Mouse (Mus musculus) mature B cell (primary cell): ENCODE data around the gene Csnk2a2.

Experiments used
- in situ Hi-C: fragments of 300-500 bp; cut with MboI; formaldehyde crosslinking; loops from 2 replicates; pipeline ENCODE4 v1.14.3; 2019

Gene Csnk2a2

GRCm38 (mm10) chr8:95487800-95488697 is 1.8 kb downstream of the Csnk2a2 start:
- in situ Hi-C loops = no loop called here

- in situ Hi-C loops = no loop called here
Observed at GRCm38 (mm10) chr8:95470008-95470407, 19.8 kb downstream of the Csnk2a2 start.

DNA sequence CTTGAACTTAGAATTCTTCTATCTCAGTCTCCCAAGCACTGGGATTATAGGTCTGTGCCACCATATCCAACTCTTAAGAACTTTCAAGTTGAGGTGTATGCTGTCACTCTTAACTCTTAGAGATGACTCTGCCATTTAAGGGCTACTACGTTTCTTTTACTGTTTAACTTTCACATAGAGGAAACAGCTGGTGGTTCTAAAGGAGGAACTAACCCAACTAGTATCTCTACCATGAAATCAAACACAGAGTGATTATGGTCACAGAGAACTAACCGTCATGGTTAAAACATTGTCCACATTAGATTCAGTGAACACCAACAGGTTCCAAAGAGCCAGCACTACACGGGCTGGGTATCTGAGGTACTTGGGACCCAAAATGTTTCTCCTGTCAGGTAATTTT is 20.8 kb downstream of the Csnk2a2 start:
- in situ Hi-C loops = no loop called here

- in situ Hi-C loops = no loop called here
Observed at GRCm38 (mm10) chr8:95466543-95466942, 23.3 kb downstream of the Csnk2a2 start.

GRCm38 (mm10) chr8:95452518-95452917 is 37.3 kb downstream of the Csnk2a2 start:
- in situ Hi-C loops = no loop called here

- in situ Hi-C loops = no loop called here
Observed at GRCm38 (mm10) chr8:95450271-95450670, 39.6 kb downstream of the Csnk2a2 start.

GRCm38 (mm10) chr8:95447661-95448060 is 42.2 kb downstream of the Csnk2a2 start:
- in situ Hi-C loops = no loop called here

DNA sequence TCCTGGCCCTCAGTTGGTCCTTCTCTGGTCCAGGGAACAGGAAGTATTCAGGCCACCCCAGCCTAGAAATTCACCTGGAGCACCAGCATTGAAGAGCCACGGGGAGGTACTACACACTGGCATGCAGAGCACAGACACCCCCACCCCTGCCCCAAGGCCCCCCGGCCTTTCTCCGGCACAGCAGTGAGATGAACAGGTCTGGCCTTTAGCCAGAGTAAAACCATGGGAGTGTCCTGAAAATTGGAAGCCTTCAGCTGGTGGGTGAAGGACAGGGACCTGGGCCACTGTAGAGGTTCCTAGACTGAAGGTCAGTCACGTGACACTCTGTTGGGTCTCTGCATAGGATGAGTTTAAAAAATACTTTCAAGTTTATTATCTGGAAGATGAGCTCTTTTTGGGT is 44.8 kb downstream of the Csnk2a2 start:
- in situ Hi-C loops = no loop called here

DNA sequence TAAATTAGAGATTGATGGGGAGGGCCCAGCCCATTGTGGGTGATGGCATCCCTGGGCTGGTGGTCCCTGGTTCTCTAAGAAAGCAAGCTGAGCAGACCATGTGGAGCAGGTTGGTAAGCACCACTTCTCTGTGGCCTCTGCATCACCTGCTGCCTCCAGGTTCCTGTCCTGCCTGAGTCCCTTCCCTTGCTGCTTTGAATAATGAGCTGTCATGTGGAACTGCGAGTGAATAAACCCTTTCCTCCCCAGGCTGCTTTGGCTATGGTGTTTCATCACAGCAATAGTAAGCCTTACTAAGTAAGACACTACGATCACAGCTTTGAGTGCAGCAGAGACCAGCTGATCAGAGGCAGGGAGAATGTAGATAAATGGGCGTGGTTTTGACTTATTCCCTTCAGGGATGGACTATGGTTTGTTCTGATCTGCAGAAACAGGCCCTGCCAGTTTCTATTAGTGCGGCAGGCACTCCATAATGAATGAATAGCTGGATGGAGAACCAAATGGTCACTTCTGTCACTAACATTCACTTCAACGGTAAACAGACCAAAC is 48.3 kb downstream of the Csnk2a2 start:
- in situ Hi-C loops = no loop called here

DNA sequence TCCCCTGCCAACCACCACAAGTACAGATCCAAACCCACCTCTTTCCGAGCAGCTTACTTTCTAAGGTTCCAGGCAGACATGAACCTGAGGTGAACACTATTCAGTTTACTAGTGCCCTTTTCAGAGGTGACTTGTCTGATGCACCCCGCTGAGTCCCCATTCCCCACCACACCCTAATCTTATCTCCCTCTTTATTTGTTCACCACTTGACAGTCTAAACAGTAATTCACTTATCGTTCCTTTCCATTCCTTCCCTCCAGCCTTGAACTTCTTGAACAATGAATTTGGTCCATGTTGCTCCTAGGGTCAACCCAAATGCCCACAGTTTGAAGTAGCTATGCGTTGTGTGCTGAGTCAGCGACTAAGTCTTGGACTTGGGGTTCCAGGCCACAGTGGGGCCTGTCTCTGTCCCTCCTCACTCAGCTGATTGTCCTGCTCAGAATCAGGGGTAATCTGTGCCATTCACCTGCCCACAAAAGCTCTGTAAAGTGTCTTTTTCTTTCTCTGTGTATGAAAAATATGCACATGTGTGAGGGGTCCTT is 49.6 kb downstream of the Csnk2a2 start:
- in situ Hi-C loops = no loop called here

DNA sequence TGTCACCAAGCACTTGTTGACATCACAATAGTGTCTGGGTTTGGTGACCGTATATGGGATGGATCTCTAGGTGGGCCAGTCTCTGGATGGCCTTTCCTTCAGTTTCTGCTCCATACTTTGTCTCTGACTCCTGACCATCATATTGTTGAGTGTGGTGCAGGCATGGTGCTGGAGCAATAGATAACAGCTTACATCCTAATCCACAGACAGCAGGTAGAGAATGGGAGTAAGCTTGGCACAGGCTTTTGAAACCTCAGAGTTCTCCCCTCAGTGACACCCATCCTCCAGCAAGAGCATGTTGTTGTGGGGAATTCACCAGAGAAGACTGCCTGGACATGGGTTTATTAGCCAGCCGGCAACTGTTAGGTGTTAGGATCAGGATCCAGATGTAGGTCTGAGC is 50.4 kb downstream of the Csnk2a2 start:
- in situ Hi-C loops = loop anchor here (10.0 kb wide), 1 partner anchor 105 kb away; the partner anchor contains the start of genes Usb1 and Zfp319

DNA sequence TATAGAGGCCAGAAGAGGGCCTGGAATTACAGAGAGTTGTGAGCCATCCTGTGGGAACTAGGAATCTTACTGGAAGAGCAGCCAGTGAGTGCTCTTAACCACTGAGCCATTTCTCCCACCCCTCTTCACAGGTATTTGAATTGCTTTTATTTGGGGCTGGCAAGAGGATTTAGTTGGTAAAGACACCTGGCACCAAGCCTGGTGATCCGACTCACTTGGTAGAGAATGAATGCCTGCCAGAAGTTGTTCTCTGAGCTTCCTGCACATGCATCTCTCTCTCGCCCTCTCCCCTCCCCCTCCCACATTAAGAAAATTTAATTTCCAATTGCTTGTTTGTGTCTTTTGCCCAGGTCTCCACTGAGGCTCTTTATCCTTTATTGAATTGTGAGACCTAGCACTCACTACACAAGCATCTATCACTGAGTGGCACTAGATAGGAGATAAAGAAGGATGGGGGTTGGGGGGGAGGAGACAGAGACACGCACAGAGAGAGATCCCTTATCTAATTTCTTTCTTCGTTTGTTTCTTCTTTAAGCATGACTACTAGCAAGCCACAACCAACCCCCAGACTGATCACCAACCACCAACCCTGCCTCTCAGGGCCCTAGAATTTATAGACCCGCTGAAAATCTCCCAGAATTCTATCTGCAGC is 52.4 kb downstream of the Csnk2a2 start:
- in situ Hi-C loops = loop anchor here (10.0 kb wide), 1 partner anchor 103 kb away; the partner anchor contains the start of genes Usb1 and Zfp319

DNA sequence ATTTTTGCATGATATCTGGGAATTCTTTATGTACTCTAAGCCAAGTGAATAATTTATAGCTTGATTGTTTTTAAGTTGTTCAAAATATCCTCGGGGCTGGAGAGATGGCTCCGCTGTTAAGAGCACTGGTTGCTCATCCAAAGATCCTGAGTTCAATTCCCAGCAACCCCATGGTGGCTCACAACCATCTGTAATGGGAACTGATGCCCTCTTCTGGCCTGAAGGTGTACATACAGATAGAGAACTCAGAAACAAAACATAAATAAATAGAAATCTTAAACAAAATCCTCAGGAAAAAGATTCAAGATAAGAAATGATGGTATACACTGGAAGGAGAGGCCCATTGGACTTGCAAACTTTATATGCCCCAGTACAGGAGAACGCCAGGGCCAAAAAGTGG is 53.9 kb downstream of the Csnk2a2 start:
- in situ Hi-C loops = loop anchor here (10.0 kb wide), 1 partner anchor 101 kb away; the partner anchor contains the start of genes Usb1 and Zfp319

GRCm38 (mm10) chr8:95435471-95435870 is 54.4 kb downstream of the Csnk2a2 start:
- in situ Hi-C loops = loop anchor here (10.0 kb wide), 1 partner anchor 101 kb away; the partner anchor contains the start of genes Usb1 and Zfp319

GRCm38 (mm10) chr8:95434686-95435439 is 55.0 kb downstream of the Csnk2a2 start, which contains the start of gene Cfap20:
Cfap20 (minus strand) TSS chr8:95434869.
- in situ Hi-C loops = loop anchor here (10.0 kb wide), 1 partner anchor 100 kb away; the partner anchor contains the start of genes Usb1 and Zfp319

DNA sequence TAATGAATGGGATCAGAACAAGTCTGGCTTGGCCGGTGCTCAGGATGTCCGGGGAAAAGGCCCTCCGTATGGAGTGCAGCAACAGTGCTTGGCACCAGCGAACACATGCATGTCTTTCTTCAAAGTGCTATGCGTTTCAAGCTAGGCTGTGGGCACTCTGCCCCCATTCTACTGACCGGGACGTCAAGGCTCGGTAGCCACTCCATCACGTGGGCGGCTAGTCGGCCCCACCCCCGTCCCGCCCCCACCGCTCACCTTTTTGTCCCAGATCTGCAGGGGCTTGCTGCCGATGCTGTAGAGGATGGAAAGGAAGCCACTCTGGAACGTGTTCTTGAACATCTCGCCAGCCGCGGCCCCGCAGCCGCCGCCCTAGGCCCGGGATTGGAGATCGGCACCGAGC is 55.6 kb downstream of the Csnk2a2 start:
- in situ Hi-C loops = loop anchor here (10.0 kb wide), 1 partner anchor 99 kb away; the partner anchor contains the start of genes Usb1 and Zfp319

DNA sequence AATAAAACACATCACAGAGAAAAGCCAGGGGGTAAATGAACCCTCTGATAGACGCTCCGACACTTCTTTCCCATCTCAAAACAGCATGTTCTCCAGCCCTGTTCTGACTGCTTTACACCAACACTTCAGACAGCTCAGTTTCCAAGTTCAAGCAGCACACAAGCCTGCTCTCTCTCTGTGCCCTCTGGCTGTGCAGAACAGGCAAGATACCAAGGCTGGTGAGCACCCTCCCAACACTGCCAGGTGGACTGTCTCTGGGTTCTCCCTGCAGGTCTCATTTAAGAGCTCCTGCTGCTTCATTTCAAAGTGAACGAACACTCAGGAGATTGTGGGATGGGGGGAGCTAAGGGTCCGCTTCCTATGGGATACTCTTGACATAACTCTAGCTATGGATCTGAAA is 56.7 kb downstream of the Csnk2a2 start:
- in situ Hi-C loops = loop anchor here (10.0 kb wide), 1 partner anchor 98 kb away; the partner anchor contains the start of genes Usb1 and Zfp319

GRCm38 (mm10) chr8:95432471-95432870 is 57.4 kb downstream of the Csnk2a2 start:
- in situ Hi-C loops = loop anchor here (10.0 kb wide), 1 partner anchor 98 kb away; the partner anchor contains the start of genes Usb1 and Zfp319

DNA sequence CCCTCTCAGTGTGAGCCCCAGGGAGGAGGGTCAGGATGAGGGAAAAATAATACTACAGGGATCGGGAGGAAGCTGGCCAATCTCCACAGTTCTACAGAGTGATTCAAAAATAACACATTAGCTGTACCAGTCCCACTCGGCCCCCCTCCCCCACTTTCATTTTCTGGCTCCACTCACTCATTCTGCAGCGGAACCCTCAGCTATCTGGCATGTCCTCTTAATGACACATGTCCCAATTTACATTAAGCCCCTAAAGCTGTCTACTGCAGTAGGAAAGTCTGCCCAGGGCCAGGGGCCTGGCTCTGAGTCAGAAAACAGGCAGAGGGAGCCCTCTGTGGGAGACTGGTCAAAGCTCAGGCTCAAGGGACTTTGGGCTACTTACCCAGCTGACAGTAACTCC is 59.9 kb downstream of the Csnk2a2 start:
- in situ Hi-C loops = loop anchor here (10.0 kb wide), 1 partner anchor 95 kb away; the partner anchor contains the start of genes Usb1 and Zfp319

GRCm38 (mm10) chr8:95427594-95428535 is 62.0 kb downstream of the Csnk2a2 start:
- in situ Hi-C loops = no loop called here
